Mouse (Mus musculus) ES-E14 (cell line): Measurements from ENCODE around the gene Sirt5. TPM values are rescaled to one million over a fixed set of nuclear protein-coding genes. Genes with fewer than 3 reads are reported as not detected.

Source experiments
- DNase-seq: peaks from one replicate; pipeline ENCODE4 v3.0.0-alpha.2; 2013; ENCODE audit warnings: low read depth, low spot score
- H3K27ac ChIP-seq: 2 replicates; pipeline ENCODE4 v1.5.1; 2012; ENCODE audit warnings: low read depth, mild to moderate bottlenecking, low read length, moderate library complexity, mixed read lengths; ENCODE audit not compliant: poor library complexity, insufficient read depth, severe bottlenecking
- H3K36me3 ChIP-seq: 2 replicates; pipeline ENCODE4 v1.6.1; 2012; ENCODE audit warnings: mild to moderate bottlenecking, low read length, moderate library complexity, mixed read lengths; ENCODE audit not compliant: control insufficient read depth, poor library complexity, insufficient read depth, severe bottlenecking
- H3K4me1 ChIP-seq, 2 experiments: fragments of 150-350 bp in 1 of 2; sonication (generic) in 1 of 2; 2 replicates each; pipeline ENCODE4 v1.6.1; 2012; ENCODE audit warnings: low read length in 2 of 2, mild to moderate bottlenecking in 1 of 2, mixed read lengths in 1 of 2; ENCODE audit not compliant: control insufficient read depth in 2 of 2, insufficient read depth in 2 of 2, poor library complexity in 1 of 2
- H3K4me3 ChIP-seq, 2 experiments: fragments of 150-350 bp in 1 of 2; sonication (generic) in 1 of 2; 2 replicates each; pipeline ENCODE4 v1.5.1; 2012; ENCODE audit warnings: low read length in 2 of 2, low read depth in 1 of 2, mild to moderate bottlenecking in 1 of 2, mixed read lengths in 1 of 2; ENCODE audit not compliant: insufficient read depth in 1 of 2, poor library complexity in 1 of 2, severe bottlenecking in 1 of 2
- H3K9ac ChIP-seq: 2 replicates; pipeline ENCODE4 v1.6.1; 2012; ENCODE audit warnings: low read depth, mild to moderate bottlenecking, low read length, mixed read lengths; ENCODE audit not compliant: poor library complexity, insufficient read depth, severe bottlenecking
- H3K9me3 ChIP-seq: fragments of 150-350 bp; sonication (generic); 2 replicates; pipeline ENCODE4 v1.6.1; 2012; ENCODE audit warnings: low read depth, mild to moderate bottlenecking, low read length; ENCODE audit not compliant: control insufficient read depth, insufficient read depth
- CHD2 ChIP-seq: IDR thresholded peaks from 2 replicates; pipeline ENCODE4 v1.6.1; 2014; ENCODE audit warnings: mild to moderate bottlenecking, low read depth, low read length, inconsistent platforms
- HCFC1 ChIP-seq: IDR thresholded peaks from 2 replicates; pipeline ENCODE4 v1.6.1; 2012; ENCODE audit warnings: low read length, inconsistent platforms, borderline replicate concordance; ENCODE audit not compliant: insufficient read depth
- MAFK ChIP-seq: IDR thresholded peaks from 2 replicates; pipeline ENCODE4 v1.6.1; 2014; ENCODE audit warnings: mild to moderate bottlenecking, low read depth, low read length, inconsistent platforms; ENCODE audit not compliant: insufficient read depth
- ZC3H11A ChIP-seq: IDR thresholded peaks from 2 replicates; pipeline ENCODE4 v1.6.1; 2012; ENCODE audit warnings: low read depth, mild to moderate bottlenecking, inconsistent platforms, low read length, borderline replicate concordance
- ZNF384 ChIP-seq: IDR thresholded peaks from 2 replicates; pipeline ENCODE4 v1.6.1; 2012; ENCODE audit warnings: low read depth, low read length, inconsistent platforms
- in situ Hi-C, 2 experiments: fragments of 600-800 bp; cut with MboI; formaldehyde crosslinking; loops; one replicate each; pipeline ENCODE4 v1.15.1; 2025; ENCODE audit warnings: low sequenced_read_pairs in 2 of 2, inconsistent platforms in 1 of 2; ENCODE audit not compliant: unreplicated experiment in 2 of 2
- total RNA-seq: library from RNA; depleted of rRNA; stranded (reverse); fragments of 300-350 nt; gene quantifications from 2 replicates; pipeline ENCODE4 v1.2.3, GENCODE M21; 2012

Sirt5 gene
- total RNA-seq, 1 experiment: 8.6 TPM

DNA sequence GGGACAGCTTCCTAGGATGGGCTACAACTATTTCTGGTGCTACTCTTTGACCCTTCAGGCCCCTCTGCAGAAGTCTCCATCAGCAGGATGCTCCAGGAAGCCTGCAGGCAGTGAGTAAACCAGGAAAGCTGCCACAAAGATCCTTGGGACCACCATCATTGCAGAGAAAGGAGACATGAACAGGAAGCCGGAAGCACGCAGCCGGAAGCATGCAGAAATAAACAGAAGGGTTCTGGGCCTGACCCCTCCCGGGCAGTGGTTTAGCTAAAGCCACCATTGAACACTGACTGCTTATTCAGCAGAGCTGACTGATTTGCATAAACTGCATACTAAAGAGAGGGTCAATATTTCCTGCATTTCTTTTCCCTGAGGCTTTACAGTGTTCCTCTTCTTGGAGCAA, 26.7 kb upstream of the Sirt5 start:
- H3K4me1 ChIP-seq: peaks cover 4 to 7% of the 10 kb centered on the region in 2 experiments; a peak in 1 of 4 replicates
- H3K4me3 ChIP-seq: no peak overlapping the region
- TF ChIP-seq ZC3H11A: no peak
- TF ChIP-seq ZNF384: no peak
- TF ChIP-seq HCFC1: no peak
- TF ChIP-seq CHD2: no peak
- no peak for TF ChIP-seq MAFK
- H3K9me3 ChIP-seq: no peaks in the 10 kb centered on the region
- no peak overlapping the region for H3K27ac ChIP-seq
- in situ Hi-C loops: no loop called here
- no peak overlapping the region for H3K9ac ChIP-seq
- no peak for DNase-seq
- H3K36me3 ChIP-seq: no peaks in the 10 kb centered on the region

DNA sequence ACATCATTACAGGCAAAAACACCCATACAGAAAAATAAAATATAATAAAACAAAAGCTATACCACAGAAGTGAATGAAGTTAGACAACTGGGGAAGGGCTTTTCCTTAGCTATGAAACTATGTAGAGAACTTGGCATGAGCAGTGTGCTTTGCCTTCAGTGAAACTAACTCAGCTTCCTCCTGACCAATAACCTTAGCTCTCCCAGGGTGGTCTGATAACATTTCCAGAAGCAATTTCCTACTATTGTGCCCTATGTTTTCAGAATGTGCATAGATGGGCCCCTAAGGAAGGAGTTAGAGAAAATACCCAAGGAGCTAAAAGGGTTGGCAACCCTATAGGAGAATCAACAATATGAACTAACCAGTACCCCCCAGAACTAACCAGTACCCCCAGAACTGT, 18.5 kb upstream of the Sirt5 start:
- no peak overlapping the region for H3K4me3 ChIP-seq
- DNase-seq: no peak
- no peaks in the 10 kb centered on the region; a peak in 2 of 4 replicates for H3K4me1 ChIP-seq
- no peaks in the 10 kb centered on the region for H3K36me3 ChIP-seq
- no peak overlapping the region for H3K9ac ChIP-seq
- no peak overlapping the region for H3K27ac ChIP-seq
- in situ Hi-C loops: no loop called here
- TF ChIP-seq CHD2 (no peak), ZNF384 (no peak), MAFK (no peak)
- no peaks in the 10 kb centered on the region for H3K9me3 ChIP-seq

DNA sequence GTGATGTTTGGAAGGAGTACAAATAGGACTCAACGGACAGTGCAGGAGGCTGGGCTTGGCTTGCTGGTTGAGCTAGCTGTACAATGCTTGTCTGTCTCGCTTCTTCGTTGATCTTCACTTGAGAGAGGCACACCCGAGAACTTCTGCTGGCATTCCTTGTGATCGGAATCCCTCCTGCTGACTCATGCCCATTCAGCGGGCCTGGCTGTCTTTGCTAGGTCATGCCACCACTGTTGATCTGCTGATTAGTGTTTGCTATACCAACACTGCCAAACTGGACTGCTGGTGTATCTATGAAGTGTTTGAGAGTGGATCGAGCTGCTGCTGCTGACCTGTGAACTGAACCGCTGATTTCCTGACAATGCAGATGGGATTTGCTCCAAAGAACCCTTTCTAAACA, 15.9 kb upstream of the Sirt5 start:
- Histone ChIP-seq H3K9me3 (no peaks in the 10 kb centered on the region), H3K4me1 (no peaks in the 10 kb centered on the region; a peak in 1 of 4 replicates), H3K27ac (no peak overlapping the region), H3K9ac (no peak overlapping the region), H3K36me3 (no peaks in the 10 kb centered on the region), H3K4me3 (no peak overlapping the region)
- DNase-seq: no peak
- in situ Hi-C loops: no loop called here
- no peak for TF ChIP-seq ZNF384
- TF ChIP-seq MAFK: peak; percentile 48; the same call in 1 of the 2 replicates
- TF ChIP-seq ZC3H11A: no peak
- no peak for TF ChIP-seq HCFC1
- TF ChIP-seq CHD2: no peak

DNA sequence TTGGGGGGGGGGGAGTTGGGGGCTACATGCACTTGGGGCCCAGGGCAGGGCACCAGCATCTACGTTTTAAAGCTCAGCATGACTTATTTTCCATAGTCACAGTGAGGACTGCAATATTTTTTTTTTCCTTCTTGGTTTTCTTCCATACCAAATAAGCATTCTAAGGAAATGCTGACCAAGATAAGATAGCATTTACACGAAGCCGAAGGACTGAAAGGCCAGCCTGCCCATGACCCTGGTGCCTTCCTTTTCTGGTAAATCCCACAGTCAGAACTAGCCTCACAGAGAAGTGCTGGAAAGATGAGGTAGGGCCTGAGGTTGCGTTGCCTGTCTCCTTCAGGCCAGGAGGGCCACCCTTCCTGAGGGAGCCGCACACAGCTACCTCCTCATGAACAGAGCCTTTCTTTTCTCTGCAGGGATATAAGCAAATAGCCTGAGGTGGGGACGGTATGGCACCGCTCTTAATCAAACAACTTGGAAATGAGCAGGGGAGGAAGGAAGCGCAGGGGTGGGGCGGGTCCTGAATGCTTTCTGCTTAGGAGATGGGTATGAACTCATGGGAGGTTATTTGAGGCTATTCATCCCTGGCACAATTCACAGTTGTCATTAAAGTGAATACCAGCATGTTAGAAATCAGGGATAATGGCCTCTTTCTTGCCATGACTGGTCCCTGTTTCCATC, 14.7 kb upstream of the Sirt5 start:
- Histone ChIP-seq H3K9ac (no peak overlapping the region), H3K4me1 (no peaks in the 10 kb centered on the region; a peak in 1 of 4 replicates), H3K4me3 (no peak overlapping the region), H3K27ac (no peak overlapping the region), H3K36me3 (no peaks in the 10 kb centered on the region), H3K9me3 (no peaks in the 10 kb centered on the region)
- DNase-seq: no peak
- in situ Hi-C loops: no loop called here
- no peak for TF ChIP-seq HCFC1
- no peak for TF ChIP-seq ZC3H11A
- no peak for TF ChIP-seq MAFK
- no peak for TF ChIP-seq ZNF384
- TF ChIP-seq CHD2: no peak

DNA sequence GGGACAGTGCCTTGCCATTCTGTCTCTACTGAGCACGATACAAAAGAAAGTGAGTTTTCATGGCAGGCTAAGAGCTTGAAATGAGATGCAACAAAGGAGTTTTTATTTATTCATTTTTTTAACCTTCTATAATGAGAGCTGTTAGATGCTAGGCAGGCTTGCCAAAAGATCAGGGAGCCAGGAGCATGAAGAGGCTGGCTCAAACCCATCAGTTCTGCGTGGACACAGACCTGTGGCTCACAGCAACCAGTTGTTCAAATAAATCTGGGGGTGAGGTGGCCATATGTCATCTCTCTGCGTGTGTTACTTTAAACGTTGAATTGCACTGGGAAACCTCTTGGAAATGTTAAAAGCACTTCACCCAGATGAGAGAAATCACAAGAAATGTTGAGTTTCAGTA, 11.9 kb upstream of the Sirt5 start:
- DNase-seq: no peak
- Histone ChIP-seq H3K4me1 (no peaks in the 10 kb centered on the region; a peak in 1 of 4 replicates), H3K4me3 (no peak overlapping the region), H3K9ac (no peak overlapping the region), H3K36me3 (no peaks in the 10 kb centered on the region), H3K27ac (no peak overlapping the region), H3K9me3 (no peaks in the 10 kb centered on the region)
- in situ Hi-C loops: no loop called here
- TF ChIP-seq CHD2 (no peak), ZNF384 (no peak), ZC3H11A (no peak), MAFK (no peak), HCFC1 (no peak)
